Mouse (Mus musculus): ENCODE data around the gene Robo1.

GRCm38 (mm10) chr16:73072883-73073282 is 764.8 kb downstream of the Robo1 start:
- TF ChIP-seq EP300 (optimal IDR thresholded peaks at IDR 0.05) (no peak), CTCF (IDR thresholded peaks at IDR 0.05; ENCODE audit: low read depth) (no peak)
